In the genomic region with DNA sequence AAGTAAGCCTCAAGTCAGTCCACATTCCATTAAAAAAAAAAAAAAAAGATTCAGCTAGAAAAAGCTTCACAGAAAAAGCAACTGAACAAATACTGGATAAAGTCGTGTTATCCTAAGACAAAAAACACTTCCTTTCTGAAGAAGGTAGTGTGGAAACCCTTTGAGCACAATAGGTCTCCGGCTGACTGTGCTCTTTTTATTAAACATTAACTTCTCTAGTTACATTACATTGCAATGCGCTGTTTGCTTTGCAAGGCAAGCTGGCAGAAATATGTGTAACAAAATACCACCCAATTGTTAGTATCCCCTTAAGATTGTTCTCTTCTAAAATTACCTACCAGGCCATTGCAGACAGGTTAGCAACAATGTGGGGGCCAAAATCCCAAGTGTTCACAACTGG, we compare ENCODE assay signal across 17 mouse cellular contexts. TPM values are rescaled to one million over a fixed set of nuclear protein-coding genes. Genes with fewer than 3 reads are reported as not detected.
DNase-seq lines count a peak whose midpoint lies in the region; ATAC-seq and TF ChIP-seq lines count a peak whose summit lies in the region.
"Had no signal": no experiment of that assay in that cellular context is flagged by ENCODE, and none has a peak within 500 bp of the region (broad histone marks: within the 10 kb centered on the region; RNA-seq: fewer than 3 reads in every experiment).

No protein-coding gene starts in this region.

- POLR2A ChIA-PET in Patski (lab: Charles Lee), result interaction anchor here (0.7 kb wide), 1 partner anchor 160 kb away, joined by 6 read pairs; no protein-coding TSS in a partner anchor

- H3K4me1 ChIP-seq in kidney, postnatal 0 days (replicated peaks; ENCODE audit: insufficient read depth, low read length), result no peaks in the 10 kb centered on the region
- H3K4me1 ChIP-seq in embryonic facial prominence, embryonic 13.5 days, result peaks cover 11% of the 10 kb centered on the region; the same call in 1 of the 2 replicates
- H3K4me1 ChIP-seq: heart, embryonic 12.5 days; neural tube, embryonic 12.5 days had no signal

- H3K9me3 ChIP-seq in kidney, postnatal 0 days (replicated peaks; ENCODE audit: low read length), result no peaks in the 10 kb centered on the region
- peaks cover 3% of the 10 kb centered on the region; the same call in 1 of the 2 replicates for H3K9me3 ChIP-seq in embryonic facial prominence, embryonic 13.5 days
- H3K9me3 ChIP-seq: heart, embryonic 12.5 days; liver, embryonic 13.5 days; neural tube, embryonic 12.5 days had no signal

- no peaks in the 10 kb centered on the region for H3K27me3 ChIP-seq in kidney, postnatal 0 days (ENCODE audit: insufficient read depth, low read length)
- no peaks in the 10 kb centered on the region for H3K27me3 ChIP-seq in Patski
- H3K27me3 ChIP-seq in embryonic facial prominence, embryonic 13.5 days, result no peaks in the 10 kb centered on the region
- H3K27me3 ChIP-seq: heart, embryonic 12.5 days; liver, embryonic 13.5 days; neural tube, embryonic 12.5 days had no signal

- H3K9ac ChIP-seq in kidney, postnatal 0 days (ENCODE audit: low read depth, low read length), result no peak overlapping the region
- no peak overlapping the region for H3K9ac ChIP-seq in embryonic facial prominence, embryonic 13.5 days
- H3K9ac ChIP-seq: heart, embryonic 12.5 days; hindbrain, embryonic 14.5 days; liver, embryonic 13.5 days; neural tube, embryonic 12.5 days had no signal

- H3K4me2 ChIP-seq in kidney, postnatal 0 days (ENCODE audit: low read length), result no peak overlapping the region
- H3K4me2 ChIP-seq in embryonic facial prominence, embryonic 13.5 days, result no peak overlapping the region
- H3K4me2 ChIP-seq: heart, embryonic 12.5 days; hindbrain, embryonic 14.5 days; liver, embryonic 13.5 days; midbrain, embryonic 11.5 days; neural tube, embryonic 12.5 days had no signal

- CTCF ChIA-PET in Patski (lab: Charles Lee), result interaction anchor here (0.9 to 1.6 kb wide), 5 partner anchors 11 to 263 kb away, joined by 3 to 4 read pairs (median 3); no protein-coding TSS in a partner anchor

- 21% methylated on average over 3 of the region's 3 CpGs for WGBS in kidney, postnatal 0 days
- 18% methylated on average over 3 of the region's 3 CpGs for WGBS in embryonic facial prominence, embryonic 13.5 days

- no peaks in the 10 kb centered on the region for H3K36me3 ChIP-seq in kidney, postnatal 0 days (ENCODE audit: insufficient read depth, low read length)
- no peaks in the 10 kb centered on the region for H3K36me3 ChIP-seq in embryonic facial prominence, embryonic 13.5 days
- H3K36me3 ChIP-seq: forebrain, embryonic 10.5 days; heart, embryonic 12.5 days; liver, embryonic 13.5 days; neural tube, embryonic 12.5 days had no signal

- ATAC-seq in kidney, postnatal 0 days (replicated peaks; ENCODE audit: low FRiP score, low read depth), result no peak
- peak; percentile 88 for ATAC-seq in Patski
- ATAC-seq in embryonic facial prominence, embryonic 13.5 days (ENCODE audit: insufficient number of reproducible peaks, insufficient read depth, low FRiP score, low TSS enrichment, low read depth), result no peak

- H3K4me3 ChIP-seq in kidney, postnatal 0 days (replicated peaks; ENCODE audit: low read depth, low read length), result no peak overlapping the region
- no peak overlapping the region for H3K4me3 ChIP-seq in embryonic facial prominence, embryonic 13.5 days
- H3K4me3 ChIP-seq: forebrain, embryonic 10.5 days; heart, embryonic 12.5 days; liver, embryonic 13.5 days; neural tube, embryonic 12.5 days had no signal

- TF ChIP-seq CTCF in kidney, postnatal 0 days (IDR thresholded peaks at IDR 0.05; ENCODE audit: low read depth), result no peak
- no peak for TF ChIP-seq CTCF in Patski (IDR thresholded peaks at IDR 0.05)

- in situ Hi-C loops in Patski (cut with MboI; ENCODE audit: low pct_unique_long_range_greater_than_20kb), result no loop called here

- H3K27ac ChIP-seq in kidney, postnatal 0 days, result no peak overlapping the region
- H3K27ac ChIP-seq in embryonic facial prominence, embryonic 13.5 days, result 0 out of 2 replicates have a peak overlapping the region, but pooled peaks have one; percentile 66
- H3K27ac ChIP-seq: forebrain, embryonic 10.5 days; hindbrain, embryonic 14.5 days; liver, embryonic 13.5 days; neural tube, embryonic 12.5 days had no signal

- peak; percentile 60 for DNase-seq in kidney, postnatal 0 days (ENCODE audit: low spot score)
- DNase-seq in kidney, postnatal 14 days, result no peak
- DNase-seq in Patski (ENCODE audit: low read depth, low spot score), result no peak
- peak; percentile 58 for DNase-seq in lung, postnatal 25 days (ENCODE audit: low spot score)
- no peak for DNase-seq in frontal cortex, postnatal 25 days (ENCODE audit: low spot score in 2 of 2)
- DNase-seq in embryo, embryonic 9.5 days (ENCODE audit: extremely low spot score), result no peak
- DNase-seq in adrenal gland, adult 18-20 months (ENCODE audit: low spot score in 2 of 2), result no peak
- DNase-seq: adrenal gland, adult 8-10 months; cerebellum, adult 8-10 months; liver, embryonic 13.5 days; thymus, postnatal 4 days had no signal

RNA-seq across cellular contexts. Expression of a gene that starts 5.9 kb away (rescaled TPM):
- polyA plus RNA-seq in kidney, postnatal 0 days (2015; fragmentation: Nextera tagmentation; extraction: Ambion mirVana), result 65.0 and 65.4 TPM in 2 replicates
- 62.1 TPM for polyA plus RNA-seq in Patski (2021)
- 57.5 and 59.9 TPM in 2 replicates for polyA plus RNA-seq in embryonic facial prominence, embryonic 13.5 days (2015; fragmentation: Nextera tagmentation; extraction: Ambion mirVana)
- total RNA-seq in adrenal gland, adult 18-20 months (2021), result 10 to 100 TPM; 52.3 to 53.1 TPM

Comparison
In these comparisons a context has a peak if more than half of its experiments do, and no peak if none do; other contexts are left out.
1. DNase-seq: peak in kidney, postnatal 0 days (single experiment) and lung, postnatal 25 days (single experiment); none in kidney, postnatal 14 days (single experiment), Patski (single experiment), frontal cortex, postnatal 25 days (0 of 2), embryo, embryonic 9.5 days (single experiment) and adrenal gland, adult 18-20 months (0 of 2).